Mouse (Mus musculus) kidney, embryonic 15.5 days (tissue): ENCODE measurements around the gene Psma3. TPM values are rescaled to one million over a fixed set of nuclear protein-coding genes. Genes with fewer than 3 reads are reported as not detected.

Source experiments
- ATAC-seq: fragments of 200-750 bp; cut with Nextera tagmentation; replicated peaks from 2 replicates; pipeline ENCODE4 v1.8.0; 2017; ENCODE audit warnings: moderate TSS enrichment; ENCODE audit not compliant: low FRiP score
- H3K27ac ChIP-seq: fragments of 300-500 bp; sonication (generic); 2 replicates; pipeline ENCODE4 v1.5.1; 2015; ENCODE audit warnings: mild to moderate bottlenecking, inconsistent platforms
- H3K27me3 ChIP-seq: fragments of 300-500 bp; sonication (generic); 2 replicates; pipeline ENCODE4 v1.6.1; 2015; ENCODE audit warnings: inconsistent platforms
- H3K36me3 ChIP-seq: fragments of 300-500 bp; sonication (generic); 2 replicates; pipeline ENCODE4 v1.6.1; 2015; ENCODE audit warnings: inconsistent platforms
- H3K4me1 ChIP-seq: fragments of 300-500 bp; sonication (generic); 2 replicates; pipeline ENCODE4 v1.6.1; 2015; ENCODE audit warnings: inconsistent platforms
- H3K4me2 ChIP-seq: fragments of 300-500 bp; sonication (generic); 2 replicates; pipeline ENCODE4 v1.6.1; 2015; ENCODE audit warnings: moderate library complexity, mild to moderate bottlenecking, inconsistent platforms
- H3K4me3 ChIP-seq: fragments of 300-500 bp; sonication (generic); replicated peaks from 2 replicates; pipeline ENCODE4 v1.5.1; 2015; ENCODE audit warnings: mild to moderate bottlenecking, inconsistent platforms
- H3K9ac ChIP-seq: fragments of 300-500 bp; sonication (generic); 2 replicates; pipeline ENCODE4 v1.6.1; 2015; ENCODE audit warnings: mild to moderate bottlenecking, inconsistent platforms
- H3K9me3 ChIP-seq: fragments of 300-500 bp; sonication (generic); replicated peaks from 2 replicates; pipeline ENCODE4 v1.6.1; 2016; ENCODE audit warnings: inconsistent platforms
- WGBS: fragments of 180-500 bp; shearing (Covaris S2); methylation state at CpG from one replicate; pipeline ENCODE4 v1.1.7; 2015; ENCODE audit warnings: mixed read lengths; 5-methylcytosine and 5-hydroxymethylcytosine counted together
- polyA plus RNA-seq: library from polyadenylated mRNA; unstranded; fragments of >200 nt; fragmentation: Nextera tagmentation; extraction: Ambion mirVana; gene quantifications from 2 replicates; pipeline ENCODE4 v1.2.1, GENCODE M21; 2015

Gene Psma3
- 591 and 640 TPM in 2 replicates for polyA plus RNA-seq

DNA sequence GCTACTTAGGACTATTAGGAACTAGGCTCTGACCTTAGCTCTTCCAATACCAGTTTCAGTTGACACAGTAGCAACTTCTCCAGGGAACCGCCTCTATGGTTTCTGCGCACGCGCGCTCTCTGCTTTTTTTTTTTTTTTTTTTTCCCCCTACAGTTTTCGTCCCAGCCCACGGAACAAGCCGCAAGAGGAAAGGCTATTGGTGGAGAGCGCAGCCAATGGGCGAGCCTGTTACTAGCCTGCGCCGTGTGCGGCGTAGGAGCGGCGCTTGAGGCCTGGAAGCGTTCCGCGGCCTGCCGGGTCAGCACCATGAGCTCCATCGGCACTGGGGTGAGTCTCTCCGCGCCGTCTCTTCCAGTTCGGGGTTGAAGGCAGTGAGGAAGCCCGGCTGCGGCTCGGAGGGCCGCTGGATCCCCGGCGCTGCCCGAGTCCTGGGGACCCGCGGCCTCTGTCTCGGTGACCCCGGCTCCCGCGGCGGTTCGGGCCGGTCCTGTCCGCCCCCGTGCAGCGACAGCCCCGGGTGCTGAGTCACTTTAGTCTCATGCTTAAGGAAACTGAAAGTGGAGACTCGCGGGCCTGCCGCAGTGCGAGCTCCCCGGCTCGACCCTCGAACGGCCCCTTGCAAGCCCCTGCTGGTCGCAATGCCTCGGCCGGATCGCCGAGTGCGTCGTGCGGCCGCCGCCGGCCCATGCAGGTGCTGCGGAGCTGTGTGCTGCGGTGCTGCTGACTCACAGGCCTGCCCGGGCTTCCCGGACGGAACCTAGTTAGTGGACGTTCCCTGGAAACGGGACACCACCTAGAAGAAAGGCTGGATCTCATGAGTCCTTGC is at the start of gene Psma3:
Psma3 (plus strand) TSS at position 181 of the 826 bp plus-strand sequence.
- Histone ChIP-seq H3K9ac (peak within 1 kb of the TSS; percentile 86), H3K36me3 (peaks cover 17% of the 10 kb centered on the region), H3K4me2 (peak within 1 kb of the TSS; percentile 65), H3K4me1 (peaks cover 11% of the 10 kb centered on the region), H3K4me3 (peak within 1 kb of the TSS; percentile 71), H3K27me3 (no peaks in the 10 kb centered on the region), H3K9me3 (no peaks in the 10 kb centered on the region), H3K27ac (peak within 1 kb of the TSS; percentile 95)
- WGBS, result under 1% methylated on average over 71 of the region's 71 CpGs
- ATAC-seq, result peak; percentile 99

DNA sequence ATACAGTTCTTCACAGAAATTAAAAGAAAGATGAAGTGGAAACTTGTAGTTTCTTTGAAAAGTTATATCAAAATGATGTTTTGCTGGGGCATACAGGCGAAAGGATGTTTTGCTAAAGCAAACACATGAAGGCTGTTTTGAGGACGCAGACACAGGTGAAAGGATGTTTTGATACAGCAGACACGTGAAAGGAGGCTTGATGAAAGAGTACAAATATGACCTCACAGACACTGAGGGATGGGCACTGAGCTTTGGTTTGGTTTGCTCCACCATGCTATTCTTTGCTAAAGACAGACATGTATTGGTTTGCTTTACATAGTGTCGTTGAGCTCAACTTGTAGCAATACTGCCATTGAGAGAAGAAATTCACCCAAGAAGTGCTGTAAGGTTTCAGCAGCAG is 44.6 kb upstream of the Psma3 start:
- H3K4me3 ChIP-seq, result no peak overlapping the region
- ATAC-seq, result no peak
- no peaks in the 10 kb centered on the region for H3K27me3 ChIP-seq
- H3K9me3 ChIP-seq, result 0 out of 2 replicates have a peak, but pooled peaks cover 3% of the 10 kb centered on the region
- 83% methylated on average over 4 of the region's 4 CpGs for WGBS
- no peak overlapping the region for H3K4me2 ChIP-seq
- H3K4me1 ChIP-seq, result no peaks in the 10 kb centered on the region
- no peaks in the 10 kb centered on the region for H3K36me3 ChIP-seq
- H3K27ac ChIP-seq, result no peak overlapping the region
- no peak overlapping the region for H3K9ac ChIP-seq

DNA sequence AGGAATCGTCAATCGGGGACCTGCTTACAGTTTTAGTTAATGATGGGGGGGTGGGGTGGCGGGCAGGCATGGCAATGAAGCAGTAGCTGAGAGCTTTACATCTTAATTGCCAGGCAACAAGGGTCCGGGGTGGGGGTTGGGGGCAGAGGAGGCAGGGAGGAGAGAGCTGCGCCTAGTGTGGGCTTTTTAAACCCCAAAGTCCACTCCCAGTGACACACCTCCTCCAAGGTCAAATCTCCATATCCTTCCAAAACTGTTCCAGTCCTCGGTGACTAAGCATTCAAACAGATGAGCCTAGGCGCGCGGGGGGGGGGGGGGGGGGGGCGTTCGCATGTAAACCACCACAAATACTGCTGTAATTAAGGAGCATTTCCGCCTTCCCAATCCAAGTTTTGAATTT is 37.3 kb upstream of the Psma3 start:
- H3K27me3 ChIP-seq, result no peaks in the 10 kb centered on the region
- peak overlapping the region; percentile 90 for H3K9ac ChIP-seq
- H3K4me2 ChIP-seq, result peak overlapping the region; percentile 70
- H3K4me1 ChIP-seq, result 0 out of 2 replicates have a peak, but pooled peaks cover 5% of the 10 kb centered on the region
- H3K36me3 ChIP-seq, result peaks cover 9% of the 10 kb centered on the region; the same call in 1 of the 2 replicates
- peak; percentile 22 for ATAC-seq
- WGBS, result 20% methylated on average over 12 of the region's 12 CpGs
- peak overlapping the region; percentile 95 for H3K27ac ChIP-seq
- peak overlapping the region; percentile 89 for H3K4me3 ChIP-seq
- no peaks in the 10 kb centered on the region for H3K9me3 ChIP-seq

DNA sequence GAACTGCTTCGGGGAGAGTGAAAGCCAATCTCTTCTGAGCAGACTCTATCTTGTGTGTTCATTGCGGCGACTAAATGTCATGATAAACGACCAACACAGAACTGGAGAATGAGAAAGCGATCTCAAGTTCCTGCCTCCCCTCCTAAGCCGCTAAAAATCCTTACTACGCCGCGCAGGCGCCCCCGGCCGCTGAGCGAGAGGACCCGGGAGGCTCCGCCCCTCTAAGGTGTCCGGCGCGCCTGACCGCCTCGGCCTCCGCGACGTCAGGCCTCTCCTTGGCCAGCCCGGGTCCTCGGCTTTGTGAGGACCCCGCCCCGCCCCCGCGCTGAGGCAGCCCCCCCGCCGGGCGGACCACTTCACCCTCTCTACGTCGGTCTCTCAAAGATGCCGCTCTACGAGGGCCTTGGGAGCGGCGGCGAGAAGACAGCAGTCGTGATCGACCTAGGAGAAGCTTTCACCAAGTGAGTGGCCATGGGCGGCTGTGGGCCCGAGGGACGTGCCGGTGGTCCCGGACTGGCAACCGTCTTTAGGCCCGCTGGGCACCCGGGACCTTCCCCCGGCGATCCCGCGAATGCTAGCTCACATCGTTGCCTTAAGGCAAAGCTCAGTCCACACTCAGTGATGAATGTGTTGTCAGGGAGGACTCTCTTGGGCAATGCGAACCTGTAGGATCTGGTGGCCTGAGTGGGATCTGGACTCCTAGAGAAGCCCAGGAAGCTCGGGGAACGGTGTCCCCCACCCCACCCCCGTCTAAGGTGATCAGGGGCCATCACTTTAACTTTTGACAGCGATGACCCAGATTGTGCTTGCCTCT is 36.6 kb upstream of the Psma3 start, which contains the start of gene Actr10:
Actr10 (plus strand) TSS at position 287 of the 814 bp plus-strand sequence.
- H3K27me3 ChIP-seq, result no peaks in the 10 kb centered on the region
- under 1% methylated on average over 59 of the region's 59 CpGs for WGBS
- peak; percentile 97 for ATAC-seq
- 0 out of 2 replicates have a peak, but pooled peaks cover 5% of the 10 kb centered on the region for H3K4me1 ChIP-seq
- no peaks in the 10 kb centered on the region for H3K9me3 ChIP-seq
- peak within 1 kb of the TSS; percentile 90 for H3K9ac ChIP-seq
- peak within 1 kb of the TSS; percentile 95 for H3K27ac ChIP-seq
- peaks cover 15% of the 10 kb centered on the region for H3K36me3 ChIP-seq
- peak within 1 kb of the TSS; percentile 70 for H3K4me2 ChIP-seq
- H3K4me3 ChIP-seq, result peak within 1 kb of the TSS; percentile 89

DNA sequence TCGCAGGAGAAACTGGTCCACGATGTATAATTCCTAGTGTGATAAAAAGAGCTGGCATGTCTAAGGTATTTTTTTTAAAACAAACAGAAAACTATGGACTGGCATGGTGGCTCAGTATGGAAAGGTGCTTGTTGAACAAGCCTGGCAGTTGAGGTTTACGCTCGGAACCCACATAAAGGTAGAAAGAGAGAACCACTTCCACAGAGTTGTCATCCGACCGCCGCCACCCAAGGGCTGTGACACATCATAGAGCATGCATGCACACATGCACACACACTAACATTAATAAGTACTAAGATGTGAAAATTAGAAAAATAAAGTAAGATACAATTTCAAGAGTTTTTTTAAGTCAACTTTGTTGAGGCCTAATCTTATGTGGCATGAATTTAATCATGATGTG is 33.6 kb upstream of the Psma3 start:
- ATAC-seq, result no peak
- Histone ChIP-seq H3K27ac (no peak overlapping the region), H3K36me3 (peaks cover 36% of the 10 kb centered on the region), H3K4me1 (0 out of 2 replicates have a peak, but pooled peaks cover 5% of the 10 kb centered on the region), H3K9ac (no peak overlapping the region), H3K9me3 (no peaks in the 10 kb centered on the region), H3K27me3 (no peaks in the 10 kb centered on the region), H3K4me2 (no peak overlapping the region), H3K4me3 (no peak overlapping the region)
- WGBS, result 95% methylated on average over 7 of the region's 7 CpGs

DNA sequence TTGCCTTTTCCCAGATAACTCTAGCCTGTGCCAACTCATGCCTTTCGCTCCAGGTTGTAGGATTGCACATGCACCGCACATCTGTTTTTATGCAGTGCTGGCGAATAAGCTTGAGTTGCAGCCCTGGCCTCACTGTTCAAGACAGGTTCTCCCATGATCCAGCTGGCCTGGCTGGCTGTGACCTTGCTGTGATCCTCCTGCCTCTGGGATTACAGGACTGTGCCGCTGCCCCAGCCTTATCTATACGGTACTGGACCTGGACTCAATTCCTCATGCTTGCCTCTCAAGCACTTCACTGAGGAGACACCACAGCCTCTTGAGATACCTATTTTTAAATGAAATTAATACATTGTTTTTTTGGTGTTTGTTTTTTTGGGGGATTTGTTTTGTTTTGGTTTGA is 30.2 kb upstream of the Psma3 start:
- Histone ChIP-seq H3K9ac (no peak overlapping the region), H3K36me3 (peaks cover 62% of the 10 kb centered on the region), H3K9me3 (no peaks in the 10 kb centered on the region), H3K27ac (no peak overlapping the region), H3K4me1 (no peaks in the 10 kb centered on the region), H3K27me3 (no peaks in the 10 kb centered on the region), H3K4me3 (no peak overlapping the region), H3K4me2 (no peak overlapping the region)
- 93% methylated on average over 5 of the region's 5 CpGs for WGBS
- no peak for ATAC-seq

DNA sequence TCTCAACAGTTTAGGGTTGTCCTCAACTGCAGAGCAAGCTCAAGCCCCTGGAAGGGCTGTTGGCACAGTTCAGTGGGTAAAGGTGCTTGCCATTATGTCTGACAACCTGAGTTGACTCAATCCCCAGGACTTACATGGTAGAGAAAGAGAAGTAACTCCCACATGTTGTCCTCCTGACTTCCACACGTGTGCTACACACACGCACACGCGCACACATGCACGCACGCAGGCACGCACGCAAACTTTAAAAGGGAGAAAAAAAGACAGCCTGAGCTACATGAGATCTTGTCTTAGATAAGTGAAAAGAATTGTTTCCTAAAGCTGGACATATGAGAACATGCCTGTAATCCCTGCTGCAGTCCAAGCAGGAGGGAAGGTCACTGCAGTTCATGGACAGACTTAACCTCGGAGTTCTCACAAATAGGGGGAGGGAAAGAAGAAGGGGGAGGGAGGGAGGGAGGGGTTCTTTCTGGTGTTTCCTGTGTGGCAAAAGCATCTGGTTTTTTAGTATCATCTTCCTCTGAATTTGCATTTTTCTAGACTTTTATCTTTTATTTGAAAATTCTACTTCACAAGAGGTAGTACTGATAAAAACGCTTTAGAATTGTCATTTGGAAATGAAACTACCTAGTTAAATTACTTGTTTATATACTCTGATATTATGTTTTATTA is 27.7 kb upstream of the Psma3 start:
- H3K9ac ChIP-seq, result no peak overlapping the region
- H3K4me1 ChIP-seq, result no peaks in the 10 kb centered on the region
- no peaks in the 10 kb centered on the region for H3K9me3 ChIP-seq
- H3K4me2 ChIP-seq, result no peak overlapping the region
- H3K27ac ChIP-seq, result no peak overlapping the region
- no peak overlapping the region for H3K4me3 ChIP-seq
- H3K27me3 ChIP-seq, result no peaks in the 10 kb centered on the region
- WGBS, result 83% methylated on average over 10 of the region's 10 CpGs
- ATAC-seq, result no peak
- H3K36me3 ChIP-seq, result peaks cover 70% of the 10 kb centered on the region

DNA sequence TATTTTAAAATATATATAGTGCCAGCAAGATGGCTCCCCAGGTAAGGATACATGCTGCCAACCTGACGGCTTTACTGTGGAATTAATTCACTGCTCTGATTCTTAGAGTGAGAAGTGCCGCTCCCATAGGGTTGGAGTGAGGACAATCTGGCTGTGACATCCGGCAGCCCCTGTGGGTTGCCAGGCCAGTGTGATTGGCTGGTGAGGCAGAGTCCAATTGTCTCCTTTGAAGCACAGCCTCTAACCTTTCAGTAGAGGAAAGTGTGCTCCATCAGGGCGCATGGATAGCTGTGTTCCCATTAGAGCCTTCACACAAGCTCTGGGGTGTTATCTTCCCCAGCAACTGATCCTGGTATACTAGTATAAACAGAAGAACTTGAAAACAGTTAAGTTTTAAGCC is 15.8 kb upstream of the Psma3 start:
- WGBS, result 92% methylated on average over 4 of the region's 4 CpGs
- peaks cover 86% of the 10 kb centered on the region for H3K36me3 ChIP-seq
- no peak for ATAC-seq
- no peak overlapping the region for H3K9ac ChIP-seq
- no peaks in the 10 kb centered on the region for H3K9me3 ChIP-seq
- no peak overlapping the region for H3K4me2 ChIP-seq
- no peak overlapping the region for H3K4me3 ChIP-seq
- no peak overlapping the region for H3K27ac ChIP-seq
- no peaks in the 10 kb centered on the region for H3K4me1 ChIP-seq
- H3K27me3 ChIP-seq, result no peaks in the 10 kb centered on the region

DNA sequence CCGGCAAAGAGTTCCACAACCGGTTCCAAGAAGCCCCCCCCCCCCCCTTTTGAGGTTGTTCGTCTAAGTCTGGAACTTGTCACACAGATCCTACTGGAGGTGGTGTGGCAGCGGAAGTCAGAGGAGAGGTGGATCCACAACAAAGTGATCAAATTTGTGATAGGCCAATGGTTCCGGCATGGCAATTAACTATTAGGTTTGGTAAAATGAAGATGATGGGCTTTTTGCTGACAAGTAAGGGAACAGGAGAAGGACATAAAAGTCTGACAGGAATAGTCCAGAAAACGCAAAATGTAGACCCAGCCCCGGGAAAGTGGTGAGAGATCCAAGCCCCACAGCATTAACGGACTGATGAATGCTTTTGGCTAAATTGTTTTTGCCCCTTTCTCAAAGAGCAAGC is 6.8 kb upstream of the Psma3 start:
- Histone ChIP-seq H3K9me3 (no peaks in the 10 kb centered on the region), H3K9ac (peak overlapping the region; percentile 68), H3K4me1 (peaks cover 6% of the 10 kb centered on the region; the same call in 1 of the 2 replicates), H3K27ac (peak overlapping the region; percentile 95), H3K4me2 (peak overlapping the region; percentile 68), H3K36me3 (peaks cover 22% of the 10 kb centered on the region), H3K27me3 (no peaks in the 10 kb centered on the region), H3K4me3 (peak overlapping the region; percentile 73)
- 41% methylated on average over 8 of the region's 8 CpGs for WGBS
- no peak for ATAC-seq

DNA sequence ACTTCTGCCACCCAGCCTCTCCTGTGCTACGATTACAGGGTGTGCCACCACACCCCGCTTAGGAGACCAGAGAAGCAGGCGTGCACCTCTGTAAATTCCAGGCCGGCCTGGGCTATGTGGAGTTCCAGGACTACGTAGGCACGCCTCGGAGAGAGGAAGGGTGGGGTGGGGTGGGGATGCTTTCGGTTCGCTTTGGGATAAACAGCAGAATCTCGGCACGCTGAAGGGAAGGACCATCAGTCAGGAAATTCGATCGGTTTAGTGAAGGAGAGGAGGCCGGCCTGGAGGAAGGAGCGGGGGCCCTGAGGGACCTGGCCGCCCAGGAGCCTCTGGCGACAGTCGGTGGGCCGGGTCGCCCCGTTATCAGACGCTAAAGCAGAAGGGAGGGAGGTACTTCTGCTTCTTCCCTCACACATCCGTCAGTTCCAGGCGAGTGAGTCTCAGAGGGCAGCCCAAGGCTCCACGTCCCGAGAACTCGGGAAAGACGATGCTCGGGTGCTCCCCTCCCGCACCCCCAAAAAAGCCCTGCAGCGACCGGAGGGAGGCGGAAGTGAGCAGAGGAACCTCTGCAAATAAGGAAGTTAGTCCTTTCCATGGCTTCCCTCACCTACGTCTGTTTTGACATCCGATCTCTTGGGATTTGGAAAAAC is 6.2 kb upstream of the Psma3 start:
- Histone ChIP-seq H3K36me3 (peaks cover 17% of the 10 kb centered on the region), H3K9me3 (no peaks in the 10 kb centered on the region), H3K4me3 (peak overlapping the region; percentile 73), H3K4me2 (peak overlapping the region; percentile 68), H3K27ac (peak overlapping the region; percentile 95), H3K4me1 (peaks cover 6% of the 10 kb centered on the region; the same call in 1 of the 2 replicates), H3K27me3 (no peaks in the 10 kb centered on the region), H3K9ac (peak overlapping the region; percentile 68)
- peak; percentile 87 for ATAC-seq
- WGBS, result under 1% methylated on average over 35 of the region's 35 CpGs

DNA sequence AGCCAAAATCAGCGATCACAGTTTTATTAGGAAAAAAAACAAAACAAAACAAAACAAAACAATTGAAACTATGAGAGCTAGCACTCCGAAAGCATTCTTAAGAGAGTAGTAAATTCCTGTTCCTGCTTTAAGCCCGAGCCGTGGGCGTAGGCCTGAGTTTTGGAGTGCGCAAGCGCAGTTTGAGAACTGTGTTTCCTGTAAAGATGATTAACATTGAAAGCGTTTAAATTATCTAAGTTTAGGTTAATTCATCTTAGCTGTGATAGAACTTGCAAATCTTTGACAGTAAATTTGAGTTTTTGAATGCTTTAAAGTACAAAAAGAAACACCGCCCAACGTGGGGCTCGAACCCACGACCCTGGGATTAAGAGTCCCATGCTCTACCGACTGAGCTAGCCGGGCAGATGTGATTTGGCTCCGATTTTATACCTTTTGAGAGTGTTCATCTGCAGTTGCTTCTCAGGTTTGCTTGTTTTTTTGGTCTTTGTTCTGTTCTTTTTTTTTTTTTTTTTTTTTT is 5.6 kb upstream of the Psma3 start:
- peak overlapping the region; percentile 73 for H3K4me3 ChIP-seq
- peak; percentile 74 for ATAC-seq

More for the DNA sequence above, 5.6 kb upstream of the Psma3 start:
- H3K36me3 ChIP-seq, result peaks cover 11% of the 10 kb centered on the region; the same call in 1 of the 2 replicates
- peaks cover 6% of the 10 kb centered on the region for H3K4me1 ChIP-seq
- no peaks in the 10 kb centered on the region for H3K9me3 ChIP-seq
- H3K4me2 ChIP-seq, result peak overlapping the region; percentile 68
- H3K27ac ChIP-seq, result peak overlapping the region; percentile 95
- peak overlapping the region; percentile 68 for H3K9ac ChIP-seq
- no peaks in the 10 kb centered on the region for H3K27me3 ChIP-seq
- WGBS, result under 1% methylated on average over 15 of the region's 15 CpGs
